Mouse (Mus musculus): ENCODE data around the gene Klhdc8b. TPM values are rescaled to one million over a fixed set of nuclear protein-coding genes. Genes with fewer than 3 reads are reported as not detected.

The Klhdc8b gene
- polyA plus RNA-seq, 1 experiment from 2014 or later, result 82.8 TPM

DNA sequence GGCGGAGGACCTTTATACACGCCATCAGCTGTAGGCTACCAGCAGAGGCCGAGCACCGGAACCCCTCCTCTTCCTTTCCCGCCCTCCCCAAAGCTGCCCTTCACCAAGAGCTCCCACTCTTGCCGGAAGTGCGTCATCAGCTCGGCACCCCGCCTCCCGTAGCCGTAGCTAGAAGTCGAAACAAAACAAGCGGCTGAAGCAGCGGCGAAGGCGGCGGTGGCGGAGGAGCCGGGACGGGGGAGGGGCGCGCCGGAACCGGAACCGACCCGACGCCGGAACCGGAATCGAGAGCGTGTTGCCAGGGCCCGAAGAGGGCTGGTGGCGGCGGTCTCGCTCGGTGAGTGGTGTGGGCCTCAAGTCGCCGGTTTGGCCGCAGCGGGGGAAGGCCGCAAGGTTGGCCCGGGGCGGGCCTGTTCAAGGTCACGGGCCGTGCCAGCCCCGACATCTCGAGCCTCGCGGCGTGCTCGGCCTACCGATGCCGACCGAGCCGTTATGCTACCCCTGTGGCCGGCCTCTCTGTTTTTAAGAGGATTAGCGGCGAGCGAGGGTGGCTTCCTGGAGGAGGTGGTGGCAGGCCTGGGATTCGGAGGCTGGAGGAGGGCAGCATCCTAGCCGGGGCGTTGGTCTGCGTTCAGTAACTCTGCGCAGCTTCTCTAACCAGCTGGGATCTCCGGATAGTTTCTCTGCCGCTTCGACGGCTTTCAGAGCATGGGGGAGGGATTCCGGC is 29.3 kb upstream of the Klhdc8b start, which contains the start of gene Usp19:
Usp19 (plus strand) TSS at position 44 of the 727 bp plus-strand sequence.
- H3K9ac ChIP-seq, result peak within 1 kb of the TSS; percentile 83
- H3K4me1 ChIP-seq, result peaks cover 25% of the 10 kb centered on the region
- ATAC-seq (replicated peaks), result peak; percentile 95
- no peaks in the 10 kb centered on the region for H3K9me3 ChIP-seq
- H3K27ac ChIP-seq, result peak within 1 kb of the TSS; percentile 95
- peak within 1 kb of the TSS; percentile 92 for H3K4me2 ChIP-seq
- peak within 1 kb of the TSS; percentile 70 for H3K4me3 ChIP-seq
- under 1% methylated on average over 69 of the region's 69 CpGs for WGBS
- peaks cover 29% of the 10 kb centered on the region for H3K36me3 ChIP-seq (replicated peaks)
- H3K27me3 ChIP-seq (replicated peaks), result no peaks in the 10 kb centered on the region

- 64% methylated on average over 26 of the region's 26 CpGs for WGBS
Observed at GRCm38 (mm10) chr9:108489702-108490558, 28.5 kb upstream of the Klhdc8b start.

DNA sequence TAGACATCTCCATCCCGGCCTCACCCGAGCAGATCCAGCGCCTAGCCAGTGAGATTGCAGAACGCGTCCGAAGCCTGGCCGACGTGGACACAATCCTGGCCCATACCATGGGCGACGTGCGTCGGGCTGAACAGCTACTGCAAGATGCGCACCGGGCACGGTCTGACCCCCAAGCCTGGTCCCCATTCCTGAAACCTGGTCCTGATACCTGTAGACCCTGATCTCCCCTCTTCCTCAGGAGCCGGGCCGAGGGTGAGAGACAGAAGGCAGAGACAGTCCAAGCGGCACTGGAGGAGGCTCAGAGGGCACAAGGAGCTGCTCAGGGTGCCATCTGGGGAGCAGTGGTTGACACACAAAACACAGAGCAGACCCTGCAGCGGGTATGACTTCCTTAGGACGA is 27.8 kb upstream of the Klhdc8b start:
- no peaks in the 10 kb centered on the region for H3K9me3 ChIP-seq
- H3K4me2 ChIP-seq, result no peak overlapping the region
- no peak overlapping the region for H3K4me3 ChIP-seq
- no peak for ATAC-seq (replicated peaks)
- no peak overlapping the region for H3K9ac ChIP-seq
- H3K27me3 ChIP-seq (replicated peaks), result no peaks in the 10 kb centered on the region
- 97% methylated on average over 20 of the region's 20 CpGs for WGBS
- H3K27ac ChIP-seq, result no peak overlapping the region
- peaks cover 14% of the 10 kb centered on the region for H3K36me3 ChIP-seq (replicated peaks)
- peaks cover 25% of the 10 kb centered on the region for H3K4me1 ChIP-seq

More at GRCm38 (mm10) chr9:108489702-108490558, 28.5 kb upstream of the Klhdc8b start:
- Histone ChIP-seq H3K4me1 (peaks cover 25% of the 10 kb centered on the region), H3K36me3 (replicated peaks) (peaks cover 22% of the 10 kb centered on the region), H3K9ac (peak overlapping the region; percentile 83), H3K4me3 (peak overlapping the region; percentile 70), H3K27me3 (replicated peaks) (no peaks in the 10 kb centered on the region), H3K27ac (peak overlapping the region; percentile 95), H3K9me3 (no peaks in the 10 kb centered on the region), H3K4me2 (peak overlapping the region; percentile 92)
- ATAC-seq (replicated peaks), result peak; percentile 61

GRCm38 (mm10) chr9:108488403-108488802 is 27.0 kb upstream of the Klhdc8b start:
- no peak overlapping the region for H3K4me3 ChIP-seq
- no peak overlapping the region for H3K27ac ChIP-seq
- H3K9me3 ChIP-seq, result no peaks in the 10 kb centered on the region
- no peak overlapping the region for H3K4me2 ChIP-seq
- peaks cover 25% of the 10 kb centered on the region for H3K4me1 ChIP-seq
- 95% methylated on average over 17 of the region's 17 CpGs for WGBS
- peaks cover 6% of the 10 kb centered on the region; the same call in 1 of the 2 replicates for H3K36me3 ChIP-seq (replicated peaks)
- no peak overlapping the region for H3K9ac ChIP-seq
- ATAC-seq (replicated peaks), result no peak
- no peaks in the 10 kb centered on the region for H3K27me3 ChIP-seq (replicated peaks)

- WGBS, result 93% methylated on average over 8 of the region's 8 CpGs
- Histone ChIP-seq H3K9ac (no peak overlapping the region), H3K27me3 (replicated peaks) (no peaks in the 10 kb centered on the region), H3K27ac (no peak overlapping the region), H3K4me1 (peaks cover 17% of the 10 kb centered on the region), H3K4me3 (no peak overlapping the region), H3K36me3 (replicated peaks) (no peaks in the 10 kb centered on the region), H3K9me3 (no peaks in the 10 kb centered on the region), H3K4me2 (no peak overlapping the region)
- ATAC-seq (replicated peaks), result no peak
Observed at GRCm38 (mm10) chr9:108486973-108487530, 25.7 kb upstream of the Klhdc8b start.

- Histone ChIP-seq H3K9me3 (no peaks in the 10 kb centered on the region), H3K4me3 (no peak overlapping the region), H3K9ac (no peak overlapping the region; the same call in 1 of the 2 replicates), H3K4me2 (no peak overlapping the region), H3K36me3 (replicated peaks) (no peaks in the 10 kb centered on the region), H3K27ac (no peak overlapping the region), H3K27me3 (replicated peaks) (no peaks in the 10 kb centered on the region), H3K4me1 (peaks cover 8% of the 10 kb centered on the region)
- 95% methylated on average over 19 of the region's 19 CpGs for WGBS
- no peak for ATAC-seq (replicated peaks)
Observed at GRCm38 (mm10) chr9:108485301-108485875, 24.0 kb upstream of the Klhdc8b start.

DNA sequence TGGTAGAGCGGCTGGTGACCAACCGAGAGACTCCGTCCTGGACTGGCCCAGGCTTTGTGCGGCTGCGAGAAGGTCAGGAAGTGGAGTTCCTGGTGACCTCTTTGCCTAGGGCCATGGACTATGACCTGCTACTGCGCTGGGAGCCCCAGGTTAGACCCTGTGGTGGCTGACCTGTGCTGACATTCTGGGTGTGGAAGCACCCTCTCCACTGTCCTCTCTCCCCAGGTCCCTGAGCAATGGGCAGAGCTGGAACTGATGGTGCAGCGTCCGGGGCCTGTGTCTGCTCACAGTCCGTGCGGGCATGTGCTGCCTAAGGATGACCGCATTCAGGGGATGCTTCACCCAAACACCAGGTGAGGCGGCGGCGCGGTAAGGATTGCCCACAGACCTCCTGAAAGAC is 22.6 kb upstream of the Klhdc8b start:
- no peak for ATAC-seq (replicated peaks)
- no peaks in the 10 kb centered on the region for H3K36me3 ChIP-seq (replicated peaks)
- WGBS, result 95% methylated on average over 15 of the region's 15 CpGs
- no peak overlapping the region for H3K4me3 ChIP-seq
- H3K27me3 ChIP-seq (replicated peaks), result no peaks in the 10 kb centered on the region
- no peak overlapping the region for H3K4me2 ChIP-seq
- H3K27ac ChIP-seq, result no peak overlapping the region
- peaks cover 12% of the 10 kb centered on the region for H3K4me1 ChIP-seq
- H3K9ac ChIP-seq, result no peak overlapping the region
- H3K9me3 ChIP-seq, result no peaks in the 10 kb centered on the region

DNA sequence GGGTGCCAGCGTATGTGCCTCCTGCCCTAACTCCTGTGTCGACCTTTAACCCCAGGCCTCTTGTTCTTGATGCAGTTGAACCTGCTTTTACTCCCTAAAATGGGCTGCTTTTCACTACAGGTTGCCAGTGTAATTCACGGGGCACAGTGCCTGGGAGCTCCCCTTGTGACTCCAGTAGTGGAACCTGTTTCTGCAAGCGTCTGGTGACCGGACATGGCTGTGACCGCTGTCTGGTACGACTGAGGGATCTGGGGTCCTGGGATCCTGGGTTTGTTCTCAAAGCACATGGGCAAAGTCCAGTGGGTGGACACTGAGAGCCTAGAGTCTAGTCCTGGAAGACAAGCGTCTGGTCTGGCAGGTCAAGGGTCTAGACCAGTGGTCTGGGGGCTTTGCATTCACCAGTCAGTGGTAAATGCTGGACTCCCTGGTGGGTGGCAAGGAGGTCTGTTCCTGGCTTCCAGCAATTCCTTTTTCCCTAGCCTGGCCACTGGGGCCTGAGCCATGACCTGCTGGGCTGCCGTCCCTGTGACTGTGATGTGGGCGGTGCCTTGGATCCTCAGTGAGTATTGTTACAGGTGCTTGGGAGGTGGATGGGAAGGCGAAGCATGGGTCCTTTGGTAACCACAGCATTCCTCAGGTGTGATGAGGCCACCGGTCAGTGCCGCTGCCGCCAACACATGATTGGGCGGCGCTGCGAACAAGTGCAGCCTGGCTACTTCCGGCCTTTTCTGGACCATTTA is 21.8 kb upstream of the Klhdc8b start:
- Histone ChIP-seq H3K27me3 (replicated peaks) (no peaks in the 10 kb centered on the region), H3K27ac (no peak overlapping the region), H3K36me3 (replicated peaks) (no peaks in the 10 kb centered on the region), H3K4me1 (peaks cover 18% of the 10 kb centered on the region), H3K9me3 (no peaks in the 10 kb centered on the region), H3K4me2 (no peak overlapping the region), H3K4me3 (no peak overlapping the region), H3K9ac (no peak overlapping the region)
- WGBS, result 91% methylated on average over 18 of the region's 18 CpGs
- no peak for ATAC-seq (replicated peaks)

GRCm38 (mm10) chr9:108481520-108482210 is 20.3 kb upstream of the Klhdc8b start:
- Histone ChIP-seq H3K4me1 (peaks cover 18% of the 10 kb centered on the region), H3K9ac (no peak overlapping the region), H3K4me2 (no peak overlapping the region), H3K9me3 (no peaks in the 10 kb centered on the region), H3K27me3 (replicated peaks) (no peaks in the 10 kb centered on the region), H3K27ac (no peak overlapping the region), H3K36me3 (replicated peaks) (no peaks in the 10 kb centered on the region), H3K4me3 (no peak overlapping the region)
- WGBS, result 90% methylated on average over 19 of the region's 19 CpGs
- no peak for ATAC-seq (replicated peaks)

DNA sequence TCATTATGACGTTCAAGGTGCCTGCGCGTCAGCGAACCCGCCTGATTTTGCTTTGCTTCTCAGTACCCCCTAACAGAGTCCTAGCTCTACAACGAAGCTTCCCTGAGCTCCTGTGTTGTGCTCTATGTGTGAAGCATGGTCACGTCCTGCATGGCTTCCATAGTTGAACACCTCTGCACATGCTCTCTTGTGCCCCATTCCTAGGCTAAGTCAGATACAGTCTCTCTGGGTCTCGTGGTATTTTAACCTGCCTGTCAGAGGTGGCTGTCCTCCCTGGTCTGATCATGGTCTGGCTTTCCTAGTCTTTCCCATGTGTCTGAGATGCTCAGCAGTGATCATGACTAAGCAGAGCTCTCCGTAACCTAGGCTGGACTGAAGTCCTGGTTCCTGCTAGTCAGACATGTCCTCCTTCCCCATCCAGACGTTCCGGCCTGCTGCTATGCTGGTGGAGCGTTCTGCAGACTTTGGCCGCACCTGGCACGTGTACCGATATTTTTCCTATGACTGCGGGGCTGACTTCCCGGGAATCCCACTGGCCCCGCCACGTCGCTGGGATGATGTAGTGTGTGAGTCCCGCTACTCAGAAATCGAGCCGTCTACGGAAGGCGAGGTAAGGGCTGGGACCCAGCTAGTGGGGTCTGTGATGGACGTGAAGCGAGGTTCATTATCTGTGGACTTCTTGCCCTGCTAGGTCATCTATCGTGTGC is 19.6 kb upstream of the Klhdc8b start:
- 92% methylated on average over 28 of the region's 28 CpGs for WGBS
- ATAC-seq (replicated peaks), result no peak
- H3K4me1 ChIP-seq, result peaks cover 18% of the 10 kb centered on the region
- H3K9ac ChIP-seq, result no peak overlapping the region
- H3K27ac ChIP-seq, result no peak overlapping the region
- H3K4me3 ChIP-seq, result no peak overlapping the region
- H3K4me2 ChIP-seq, result 0 out of 2 replicates have a peak overlapping the region, but pooled peaks have one; percentile 54
- H3K9me3 ChIP-seq, result no peaks in the 10 kb centered on the region
- H3K27me3 ChIP-seq (replicated peaks), result no peaks in the 10 kb centered on the region
- H3K36me3 ChIP-seq (replicated peaks), result no peaks in the 10 kb centered on the region

Measured in midbrain, embryonic 15.5 days (tissue).